Mouse (Mus musculus) testis, postnatal 14 days (tissue): ENCODE data around the gene Bloc1s2.
A peak's percentile ranks its signal among the peaks of the same experiment; 100 is the strongest.

Source experiments
- DNase-seq: peaks from one replicate; pipeline ENCODE4 v3.0.0; 2021; ENCODE audit warnings: low spot score

Bloc1s2 gene

DNA sequence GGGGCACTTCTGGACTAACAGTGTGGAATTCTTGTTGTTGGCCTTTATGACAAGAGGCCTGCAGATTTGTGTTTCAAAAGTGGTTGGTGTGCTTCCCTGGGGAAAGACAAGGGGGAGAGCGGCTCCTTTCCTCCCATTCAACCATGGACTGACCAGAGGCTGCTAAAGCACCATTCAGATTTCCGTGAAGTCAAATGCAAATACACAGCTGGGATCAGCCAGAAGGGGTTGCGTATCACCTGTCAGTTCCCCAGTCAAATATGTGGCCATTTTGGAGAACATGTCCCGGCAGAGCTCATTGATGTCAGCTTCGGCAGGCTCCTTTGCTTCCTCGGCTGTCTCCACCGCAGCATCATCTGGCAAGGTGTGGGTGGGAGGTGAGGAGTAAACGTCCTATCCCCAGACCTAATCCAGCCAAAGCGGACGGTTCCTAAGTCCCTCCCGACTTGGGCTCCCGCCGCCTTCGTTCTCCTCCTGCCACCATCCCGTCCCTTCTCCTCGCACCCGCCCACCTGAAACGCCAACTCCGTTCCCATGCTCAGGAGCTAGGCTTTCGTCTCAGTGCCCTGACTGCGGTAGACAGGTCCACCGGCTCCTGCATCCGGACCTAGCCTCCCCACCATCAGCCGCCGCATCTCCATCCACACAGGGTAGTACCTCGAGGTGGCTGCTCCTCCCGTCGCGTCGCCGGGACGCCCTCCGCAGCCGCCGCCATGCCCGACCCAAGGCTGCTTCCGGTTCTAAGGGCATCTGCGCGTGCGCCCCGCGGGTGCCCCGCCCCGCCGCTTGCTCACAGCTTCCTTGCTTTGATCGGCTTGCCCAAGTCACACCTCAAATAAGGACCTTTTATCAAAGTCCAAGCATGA, at the start of gene Bloc1s2:
Bloc1s2 (minus strand) TSS at position 745 of the 866 bp plus-strand sequence.
- DNase-seq: peak; percentile 89

GRCm38 (mm10) chr19:44195138-44195537, 48.9 kb upstream of the Bloc1s2 start:
- DNase-seq: peak; percentile 28

DNA sequence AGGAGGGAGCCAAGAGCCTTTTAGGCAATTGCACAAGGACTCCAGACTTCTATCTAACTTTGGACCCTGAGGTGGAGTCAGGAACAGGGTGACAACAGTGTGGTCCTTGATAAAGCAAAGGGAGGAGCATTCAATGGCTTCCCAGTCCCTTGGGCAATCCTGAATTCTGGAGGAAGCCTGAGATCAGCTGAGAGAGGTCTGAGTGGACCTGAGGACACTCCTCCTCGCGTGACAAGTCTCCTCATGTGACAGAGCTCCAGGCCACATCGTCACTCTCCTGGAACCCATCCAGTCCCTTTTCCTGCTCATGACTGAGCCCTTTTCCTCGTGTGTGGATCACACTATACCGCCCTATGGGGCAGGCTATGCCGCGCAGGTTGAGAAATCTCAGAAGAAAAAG, 47.7 kb upstream of the Bloc1s2 start:
- no peak for DNase-seq

GRCm38 (mm10) chr19:44192342-44192741, 46.1 kb upstream of the Bloc1s2 start, which contains the start of gene Pkd2l1:
Pkd2l1 (minus strand) TSS chr19:44192442.
- no peak for DNase-seq

DNA sequence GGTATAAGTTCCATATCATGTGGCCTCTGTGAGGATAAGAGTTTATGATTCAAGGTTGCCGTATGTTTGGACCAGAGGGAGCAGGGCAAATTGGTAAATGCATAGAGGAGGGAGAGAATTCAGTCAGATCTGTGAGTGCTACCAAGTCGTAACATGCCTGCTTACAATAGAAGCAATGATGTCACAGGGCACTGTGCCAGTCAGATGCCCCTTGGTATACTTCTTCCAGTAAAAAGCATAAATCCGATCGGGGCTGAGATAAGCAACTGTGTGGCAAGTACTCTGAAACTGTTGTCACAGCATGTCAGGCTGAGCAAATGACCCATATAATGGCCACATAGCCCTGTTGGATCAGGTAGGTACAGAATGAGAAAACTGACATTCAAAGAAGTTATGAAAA, 42.8 kb upstream of the Bloc1s2 start:
- DNase-seq: no peak

DNA sequence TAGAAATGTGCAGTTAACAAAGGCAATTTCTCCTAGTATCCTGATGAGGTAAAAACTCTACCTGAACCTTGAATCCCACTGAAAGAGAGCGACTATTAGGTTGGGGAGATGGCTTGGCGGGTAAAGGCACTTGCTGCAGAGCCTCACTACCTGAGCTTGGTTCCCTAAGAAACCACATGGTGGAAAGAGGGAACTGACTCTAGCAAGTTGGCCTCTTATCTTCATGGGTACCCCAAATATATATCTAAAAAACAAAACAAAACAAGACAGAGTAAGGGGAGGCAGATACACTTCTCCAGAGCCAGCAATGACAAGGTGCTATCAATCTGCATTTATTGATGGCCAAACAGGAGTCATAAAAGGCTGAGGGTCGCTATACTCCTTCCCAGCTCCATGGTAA, 37.7 kb upstream of the Bloc1s2 start:
- no peak for DNase-seq

DNA sequence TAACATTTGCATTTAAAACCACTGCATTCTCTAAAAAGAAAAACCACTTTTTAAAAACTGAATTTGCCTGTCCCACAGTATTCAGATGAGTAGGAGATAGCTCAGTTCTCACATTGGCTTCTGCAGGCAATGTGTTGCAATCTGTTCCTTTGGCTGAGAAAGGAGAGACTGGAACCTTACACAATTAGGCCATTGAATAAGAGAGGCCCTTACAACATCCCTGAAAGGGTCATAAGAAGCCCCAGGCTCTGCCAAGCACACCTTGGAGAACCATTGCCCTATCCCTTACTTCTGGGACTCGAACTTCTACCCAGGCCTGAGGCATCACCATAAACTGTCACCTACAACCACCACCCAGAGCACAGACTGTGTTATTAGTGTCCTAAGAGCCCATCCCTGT, 34.3 kb upstream of the Bloc1s2 start:
- no peak for DNase-seq

DNA sequence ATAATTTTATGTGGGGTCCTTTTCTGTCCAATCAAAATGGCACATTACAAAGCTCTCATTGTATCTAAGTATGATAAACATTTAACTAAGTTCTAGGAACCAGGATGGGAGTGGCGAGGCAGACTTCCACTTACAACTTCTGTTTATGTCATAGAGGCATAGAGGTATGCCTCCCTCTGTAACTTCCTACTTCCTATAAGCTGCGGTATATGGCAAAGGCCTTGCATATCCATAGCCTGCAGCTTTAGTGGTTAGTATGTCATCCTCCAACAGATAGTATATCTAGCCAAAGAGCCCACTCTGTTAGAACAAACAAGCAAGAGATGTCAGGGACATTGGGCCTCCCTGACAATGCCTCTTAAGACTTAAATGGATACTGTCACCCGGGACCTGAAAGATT, 30.5 kb upstream of the Bloc1s2 start:
- no peak for DNase-seq

DNA sequence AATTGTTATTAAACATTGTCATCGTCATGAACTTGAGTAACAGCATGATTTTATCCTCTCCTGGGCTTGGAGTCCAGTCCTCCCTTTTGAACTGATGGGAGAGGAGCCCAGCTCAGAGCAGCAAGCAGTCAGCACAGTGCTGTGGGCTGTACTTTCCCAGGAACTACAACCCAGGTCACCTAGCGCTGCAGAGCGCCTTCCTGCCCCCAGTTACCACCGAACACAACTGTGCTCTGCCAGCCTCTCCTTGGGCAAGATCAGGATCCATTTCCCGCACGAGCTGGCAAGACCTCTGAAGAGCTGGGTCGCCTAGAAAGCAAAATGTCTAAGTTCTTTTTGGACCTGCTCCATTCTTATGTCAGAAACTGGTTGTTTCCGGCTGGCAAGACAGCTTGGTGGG, 28.6 kb upstream of the Bloc1s2 start:
- no peak for DNase-seq

GRCm38 (mm10) chr19:44161515-44161914, 15.3 kb upstream of the Bloc1s2 start:
- no peak for DNase-seq

- DNase-seq: no peak
These were observed 13.1 kb upstream of the Bloc1s2 start for GRCm38 (mm10) chr19:44159386-44159785.

GRCm38 (mm10) chr19:44157005-44157404, 10.8 kb upstream of the Bloc1s2 start:
- peak; percentile 52 for DNase-seq

- DNase-seq: no peak
These were observed 7.5 kb upstream of the Bloc1s2 start for GRCm38 (mm10) chr19:44153781-44154180.

DNA sequence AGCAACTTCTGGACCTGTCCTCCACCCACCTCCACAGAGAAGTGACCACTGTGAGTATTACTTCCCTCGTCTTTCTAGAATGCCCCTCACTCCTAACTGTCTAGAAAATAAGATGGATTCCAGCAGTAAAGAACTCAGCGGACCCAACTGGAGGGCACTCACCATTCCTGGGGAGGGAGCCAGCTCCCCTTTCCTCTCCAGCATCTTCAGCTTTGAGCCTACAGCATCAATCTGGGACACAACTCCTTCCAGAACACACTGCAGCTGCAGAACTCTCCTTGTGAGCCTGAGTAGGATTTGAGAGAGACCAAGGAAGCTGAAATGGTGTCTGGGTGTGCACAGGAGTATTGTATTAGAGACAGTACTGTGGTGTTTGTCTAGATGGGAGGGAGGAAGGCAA, 2.7 kb upstream of the Bloc1s2 start:
- DNase-seq: no peak

DNA sequence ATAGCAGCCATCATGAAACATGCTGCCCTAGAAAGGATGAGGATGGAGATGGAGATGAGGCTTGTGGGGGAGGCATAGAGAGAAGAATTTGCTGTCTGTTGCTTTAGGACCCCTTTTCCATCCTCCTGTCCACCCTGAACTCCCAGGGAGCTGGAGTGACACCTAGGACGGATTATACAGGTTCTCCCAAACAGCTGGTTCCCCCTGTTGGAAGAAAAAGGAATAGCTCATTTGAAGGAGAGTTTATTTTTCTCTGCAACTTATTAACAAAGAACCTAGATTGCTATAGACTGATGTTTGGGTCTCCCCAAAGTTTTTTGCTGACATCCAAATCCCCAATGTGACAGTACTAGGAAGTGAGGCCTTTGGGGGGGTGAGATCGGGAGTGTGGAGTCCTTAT, 2.1 kb upstream of the Bloc1s2 start:
- no peak for DNase-seq

DNA sequence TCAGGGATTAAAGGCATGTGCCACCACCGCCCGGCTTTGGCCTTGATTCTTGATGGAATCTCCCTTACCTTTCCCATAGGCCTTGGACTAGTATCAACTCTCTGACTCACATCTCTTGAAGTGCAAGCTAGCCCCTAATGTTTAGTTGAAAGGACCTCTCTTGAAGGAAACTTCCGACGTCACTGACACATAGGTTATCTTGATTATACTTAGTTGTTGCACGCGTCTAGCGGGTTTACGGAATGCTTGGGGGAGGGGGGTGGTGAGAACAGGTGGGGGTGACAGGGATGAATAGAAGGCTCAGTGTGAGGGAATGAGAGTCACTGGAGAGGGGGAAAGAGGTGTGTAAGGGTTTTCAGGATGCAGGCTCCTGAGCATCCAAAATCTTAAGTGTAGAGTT, 705 bp upstream of the Bloc1s2 start:
- DNase-seq: no peak

GRCm38 (mm10) chr19:44146568-44146879, 278 bp upstream of the Bloc1s2 start:
- no peak for DNase-seq

- DNase-seq: no peak
These were observed 1.9 kb downstream of the Bloc1s2 start for GRCm38 (mm10) chr19:44144366-44144765.

DNA sequence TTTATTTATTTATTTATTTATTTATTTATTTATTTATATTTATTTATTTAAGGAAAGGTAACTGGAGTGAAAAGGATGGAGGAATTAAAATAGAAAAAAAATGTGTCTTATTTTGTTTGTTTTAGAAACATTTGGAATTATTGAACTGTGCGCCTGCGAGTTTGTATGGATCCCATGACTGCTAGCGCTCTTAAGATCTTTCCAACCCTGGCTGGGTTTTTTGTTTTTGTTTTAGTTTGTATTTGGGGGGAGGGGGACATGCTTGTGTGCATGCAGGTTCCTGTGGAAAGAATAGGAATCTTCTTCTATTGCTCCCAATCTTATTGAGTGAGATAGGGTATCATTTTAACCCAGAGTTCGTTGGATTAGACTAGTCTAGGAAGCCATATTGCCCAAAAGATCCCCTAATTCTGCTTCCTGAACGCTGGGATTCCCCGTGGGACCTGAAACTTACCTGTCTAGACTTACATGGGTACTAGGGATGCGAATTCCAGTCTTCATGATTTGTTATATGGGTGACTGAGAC, 10.2 kb downstream of the Bloc1s2 start:
- no peak for DNase-seq

DNA sequence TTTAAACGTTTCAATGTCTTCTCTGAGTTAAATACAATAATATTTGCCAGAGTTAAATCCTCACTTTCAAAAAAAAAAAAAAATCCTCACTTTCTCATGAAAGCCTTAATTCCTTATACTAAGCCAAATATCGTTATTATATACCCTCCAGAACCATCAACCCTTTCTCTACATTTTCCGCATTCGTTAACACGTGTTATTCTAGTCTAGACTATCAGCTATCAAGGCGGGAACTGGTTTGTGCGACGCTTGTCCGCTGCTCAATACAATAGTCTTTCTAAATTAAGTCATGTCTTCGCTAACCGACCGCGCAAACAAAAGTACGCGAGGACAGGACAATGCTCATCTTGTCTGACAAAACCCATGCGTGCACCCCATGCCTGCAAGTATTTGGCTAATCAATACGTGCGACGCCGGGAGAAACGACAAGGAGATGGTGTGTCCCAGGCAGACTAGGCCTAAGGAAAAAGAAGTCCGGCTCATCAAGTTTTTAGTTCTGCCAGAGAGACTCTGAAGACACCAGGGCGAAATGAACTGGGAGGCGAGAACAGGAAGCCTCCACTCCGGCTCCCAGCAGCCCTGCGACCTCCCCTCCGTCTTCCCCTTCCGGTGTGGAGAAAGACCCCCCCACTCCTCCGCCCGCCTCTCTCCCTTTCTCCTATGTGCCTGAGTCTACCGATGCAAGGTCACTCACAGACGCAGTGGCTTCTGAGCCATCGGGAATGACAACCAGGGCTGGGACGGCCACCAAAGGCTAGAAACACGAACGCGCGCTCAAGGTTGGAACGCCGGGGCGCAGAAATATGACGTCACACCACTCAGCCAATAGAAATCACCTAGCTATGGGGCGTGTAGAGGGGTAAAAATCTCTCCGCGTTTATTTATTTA, 10.9 kb downstream of the Bloc1s2 start, which contains the start of gene Cwf19l1:
Cwf19l1 (minus strand) TSS at position 805 of the 888 bp plus-strand sequence.
- DNase-seq: peak; percentile 89

DNA sequence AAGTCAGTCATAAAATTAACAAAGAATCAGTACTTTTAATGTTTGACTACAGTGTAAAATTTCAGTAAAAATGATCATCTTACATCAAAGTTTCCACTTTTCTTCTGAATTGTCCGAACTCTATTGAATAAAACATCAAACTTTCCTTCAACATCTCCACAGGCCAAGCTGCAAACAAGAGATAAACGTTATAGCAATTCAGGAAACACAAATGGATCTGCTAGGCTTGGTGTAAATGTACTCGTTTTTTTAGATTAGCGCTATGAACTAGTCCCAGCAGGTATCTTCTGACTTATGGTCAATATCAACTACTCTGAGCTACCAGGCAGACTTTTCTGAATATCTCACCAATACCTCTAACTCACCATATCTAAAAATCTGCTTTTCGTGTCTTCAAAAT, 13.3 kb downstream of the Bloc1s2 start:
- no peak for DNase-seq

- no peak for DNase-seq
These were observed 17.7 kb downstream of the Bloc1s2 start for GRCm38 (mm10) chr19:44128560-44128959.
